Mouse (Mus musculus) neural tube, embryonic 14.5 days (tissue): ENCODE measurements around the gene Gp1ba. TPM values are rescaled to one million over a fixed set of nuclear protein-coding genes. Genes with fewer than 3 reads are reported as not detected.

Experiments used
- ATAC-seq: fragments of 200-750 bp; cut with Nextera tagmentation; 2 replicates; pipeline ENCODE4 v1.8.0; 2017; ENCODE audit warnings: low read depth, mild to moderate bottlenecking, moderate TSS enrichment, moderate library complexity
- H3K27ac ChIP-seq: fragments of 300-500 bp; sonication (generic); 2 replicates; pipeline ENCODE4 v1.5.1; 2014; ENCODE audit warnings: low read depth, mild to moderate bottlenecking, control low read depth, low read length, moderate library complexity, mixed read lengths
- H3K27me3 ChIP-seq: fragments of 300-500 bp; sonication (generic); 2 replicates; pipeline ENCODE4 v1.6.1; 2014; ENCODE audit warnings: low read length; ENCODE audit not compliant: control insufficient read depth, insufficient read depth
- H3K36me3 ChIP-seq: fragments of 300-500 bp; sonication (generic); 2 replicates; pipeline ENCODE4 v1.6.1; 2014; ENCODE audit warnings: low read length, mixed read lengths; ENCODE audit not compliant: control insufficient read depth, insufficient read depth
- H3K4me1 ChIP-seq: fragments of 300-500 bp; sonication (generic); 2 replicates; pipeline ENCODE4 v1.6.1; 2014; ENCODE audit warnings: low read length; ENCODE audit not compliant: control insufficient read depth, insufficient read depth
- H3K4me2 ChIP-seq: fragments of 300-500 bp; sonication (generic); 2 replicates; pipeline ENCODE4 v1.6.1; 2014; ENCODE audit warnings: mild to moderate bottlenecking, low read depth, low read length, control low read depth
- H3K4me3 ChIP-seq: fragments of 300-500 bp; sonication (generic); 2 replicates; pipeline ENCODE4 v1.5.1; 2014; ENCODE audit warnings: low read depth, low read length, control low read depth, mixed read lengths
- H3K9ac ChIP-seq: fragments of 300-500 bp; sonication (generic); replicated peaks from 2 replicates; pipeline ENCODE4 v1.6.1; 2014; ENCODE audit warnings: low read depth, mild to moderate bottlenecking, control low read depth, low read length, mixed read lengths
- H3K9me3 ChIP-seq: fragments of 300-500 bp; sonication (generic); 2 replicates; pipeline ENCODE4 v1.6.1; 2016; ENCODE audit warnings: low read length; ENCODE audit not compliant: control insufficient read depth
- WGBS: fragments of 180-500 bp; shearing (Covaris S2); extraction: QIAGEN DNeasy Blood & Tissue Kit; methylation state at CpG from one replicate; pipeline ENCODE4 v1.1.7; 2014; 5-methylcytosine and 5-hydroxymethylcytosine counted together
- polyA plus RNA-seq: library from polyadenylated mRNA; unstranded; fragments of >200 nt; fragmentation: Nextera tagmentation; extraction: Ambion mirVana; gene quantifications from 2 replicates; pipeline ENCODE4 v1.2.1, GENCODE M21; 2014

Gene Gp1ba
- polyA plus RNA-seq, 1 experiment from 2014 or later = 0.31 TPM

DNA sequence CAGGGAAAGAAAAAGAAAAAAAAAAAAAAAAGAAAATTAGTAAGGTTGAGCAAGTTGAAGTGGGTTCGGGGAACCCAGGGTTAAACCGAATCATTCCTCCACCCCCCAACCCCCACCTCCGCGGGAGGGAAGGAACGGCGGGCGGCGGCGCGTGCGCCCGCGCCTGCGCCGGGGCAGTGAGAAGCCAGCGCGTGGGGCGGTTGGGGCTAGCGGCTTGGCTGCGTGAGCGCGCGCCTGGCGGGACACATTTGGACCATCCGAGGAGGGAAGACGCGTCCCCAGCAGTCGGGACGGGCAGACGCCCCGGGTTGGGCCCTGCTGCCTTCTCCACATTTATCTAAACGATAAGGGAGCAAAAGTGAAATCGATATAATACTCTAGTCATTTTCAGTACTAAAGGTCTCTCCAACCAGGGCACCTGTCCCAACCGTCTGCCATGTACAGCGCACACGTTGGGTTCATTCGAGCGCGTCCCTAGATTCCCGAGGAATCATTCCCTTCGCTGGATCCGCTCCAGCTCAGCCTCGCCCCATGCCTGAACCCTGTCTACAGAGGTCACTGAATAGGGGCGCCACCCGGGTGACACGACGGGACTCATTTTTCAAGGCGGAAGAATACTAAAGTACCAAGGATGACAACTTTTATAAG lies 16.1 kb downstream of the Gp1ba start:
- peaks cover 23% of the 10 kb centered on the region for H3K4me1 ChIP-seq
- H3K9me3 ChIP-seq = no peaks in the 10 kb centered on the region
- H3K9ac ChIP-seq = peak overlapping the region; percentile 95
- peak overlapping the region; percentile 91 for H3K4me2 ChIP-seq
- ATAC-seq = peak; percentile 33; the same call in 1 of the 2 replicates
- WGBS = under 1% methylated on average over 44 of the region's 48 CpGs
- peaks cover 17% of the 10 kb centered on the region for H3K36me3 ChIP-seq
- no peaks in the 10 kb centered on the region for H3K27me3 ChIP-seq
- peak overlapping the region; percentile 96 for H3K27ac ChIP-seq
- peak overlapping the region; percentile 98 for H3K4me3 ChIP-seq

DNA sequence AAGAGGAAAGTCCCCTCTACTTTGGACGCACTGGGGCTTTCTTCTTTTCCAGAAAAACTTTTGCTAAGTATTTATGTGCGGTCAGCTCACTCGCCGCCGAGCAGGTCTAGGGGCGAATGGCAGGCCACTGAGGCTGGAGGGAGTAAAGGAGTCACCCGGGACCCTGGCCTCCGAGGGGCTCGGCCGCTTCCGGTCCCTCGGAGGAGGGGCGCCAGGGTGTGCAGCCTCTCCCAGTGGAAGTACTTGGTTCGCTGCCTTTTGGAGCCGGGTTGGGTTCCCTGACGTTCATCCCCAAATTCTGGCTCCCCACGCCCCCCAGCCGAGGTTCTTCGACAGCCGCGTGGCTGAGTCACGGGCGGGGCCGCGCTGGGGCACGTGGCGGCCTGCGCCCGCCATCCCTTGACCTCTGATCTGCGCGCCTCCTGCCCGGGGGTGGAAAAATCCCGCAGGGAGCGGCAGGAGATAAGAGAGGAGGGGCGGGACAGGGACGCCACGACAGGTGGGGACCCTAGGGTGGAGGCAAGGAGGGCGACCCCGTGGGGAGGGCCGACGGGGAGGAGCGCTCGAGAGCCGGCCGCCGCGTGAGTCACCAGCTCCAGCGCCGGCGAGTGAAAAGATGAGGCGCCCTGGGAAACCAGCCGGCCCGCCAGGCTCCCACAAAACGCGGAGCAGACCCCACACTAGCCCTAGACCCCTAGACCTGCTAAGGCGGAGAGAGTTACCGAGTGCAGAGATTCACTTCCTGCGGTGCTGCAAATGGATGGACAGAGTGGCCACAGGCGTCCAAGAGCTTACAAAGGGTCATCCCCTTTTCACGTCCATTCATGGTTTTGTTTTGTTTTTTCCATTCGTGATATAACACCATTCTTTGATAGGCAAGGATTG lies 16.9 kb downstream of the Gp1ba start:
- Histone ChIP-seq H3K36me3 (peaks cover 11% of the 10 kb centered on the region), H3K4me3 (peak overlapping the region; percentile 98), H3K9ac (peak overlapping the region; percentile 59), H3K27me3 (no peaks in the 10 kb centered on the region), H3K27ac (peak overlapping the region; percentile 96), H3K9me3 (no peaks in the 10 kb centered on the region), H3K4me2 (peak overlapping the region; percentile 91), H3K4me1 (peaks cover 23% of the 10 kb centered on the region)
- 0 out of 2 replicates have a peak, but pooled peaks have one; percentile 19 for ATAC-seq
- under 1% methylated on average over 60 of the region's 61 CpGs for WGBS

DNA sequence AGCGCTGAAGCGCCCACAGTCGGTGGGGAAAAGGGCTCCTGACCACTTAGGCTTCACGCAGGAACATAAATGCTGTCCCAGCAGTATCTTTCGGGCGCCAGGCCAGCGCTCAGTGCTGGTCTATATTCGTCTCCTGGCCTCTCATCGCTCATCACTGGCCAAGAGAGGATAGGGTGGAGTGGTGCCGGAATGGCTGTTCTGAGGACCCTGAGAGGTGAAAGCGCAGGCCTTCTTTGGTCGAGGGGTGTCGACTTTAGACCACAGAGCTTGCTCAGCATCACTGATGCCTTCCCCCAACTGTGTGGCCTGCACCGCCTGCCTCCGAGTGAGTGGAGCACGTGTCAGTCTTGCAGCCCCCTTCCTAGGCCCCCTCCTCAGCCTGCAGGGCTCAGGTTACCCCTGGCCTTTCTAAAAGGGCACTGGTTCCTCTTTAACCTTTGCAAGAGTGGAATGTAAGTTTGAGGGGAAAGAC lies 17.6 kb downstream of the Gp1ba start:
- Histone ChIP-seq H3K4me1 (peaks cover 23% of the 10 kb centered on the region), H3K36me3 (peaks cover 4% of the 10 kb centered on the region), H3K9ac (peak overlapping the region; percentile 59; the same call in 1 of the 2 replicates), H3K4me3 (peak overlapping the region; percentile 98), H3K4me2 (peak overlapping the region; percentile 91), H3K27ac (peak overlapping the region; percentile 96), H3K27me3 (no peaks in the 10 kb centered on the region), H3K9me3 (no peaks in the 10 kb centered on the region)
- 5% methylated on average over 16 of the region's 16 CpGs for WGBS
- no peak for ATAC-seq

DNA sequence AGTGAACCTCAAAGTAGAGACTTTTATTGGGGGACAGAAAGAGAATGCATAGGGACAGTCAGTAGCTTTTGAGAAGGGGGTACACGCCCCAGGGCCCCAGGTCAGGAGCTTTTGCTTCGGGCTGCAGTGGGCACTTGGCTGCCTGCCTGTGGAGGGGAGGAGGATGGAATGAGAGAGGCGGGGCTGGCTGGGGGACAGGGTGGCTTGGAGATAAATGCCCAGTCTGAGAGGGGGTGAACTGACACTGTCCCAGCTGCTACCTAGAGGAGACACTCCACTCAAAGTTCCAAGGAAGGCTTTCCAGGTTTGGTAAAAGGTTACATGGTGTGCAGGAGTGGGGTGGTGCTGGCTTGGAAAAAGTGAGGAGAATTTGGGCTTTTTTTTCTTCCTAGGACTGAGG lies 18.0 kb downstream of the Gp1ba start, which contains the start of gene Eno3:
TSS of gene Eno3 (plus strand) at position 239 of the 400 bp plus-strand sequence.
- Histone ChIP-seq H3K27ac (peak within 1 kb of the TSS; percentile 96), H3K9ac (peak within 1 kb of the TSS; percentile 59), H3K4me1 (peaks cover 23% of the 10 kb centered on the region), H3K4me2 (peak within 1 kb of the TSS; percentile 91), H3K36me3 (peaks cover 4% of the 10 kb centered on the region), H3K9me3 (no peaks in the 10 kb centered on the region), H3K4me3 (peak within 1 kb of the TSS; percentile 98), H3K27me3 (no peaks in the 10 kb centered on the region)
- ATAC-seq = no peak
- WGBS = 6% methylated on average over 3 of the region's 3 CpGs

DNA sequence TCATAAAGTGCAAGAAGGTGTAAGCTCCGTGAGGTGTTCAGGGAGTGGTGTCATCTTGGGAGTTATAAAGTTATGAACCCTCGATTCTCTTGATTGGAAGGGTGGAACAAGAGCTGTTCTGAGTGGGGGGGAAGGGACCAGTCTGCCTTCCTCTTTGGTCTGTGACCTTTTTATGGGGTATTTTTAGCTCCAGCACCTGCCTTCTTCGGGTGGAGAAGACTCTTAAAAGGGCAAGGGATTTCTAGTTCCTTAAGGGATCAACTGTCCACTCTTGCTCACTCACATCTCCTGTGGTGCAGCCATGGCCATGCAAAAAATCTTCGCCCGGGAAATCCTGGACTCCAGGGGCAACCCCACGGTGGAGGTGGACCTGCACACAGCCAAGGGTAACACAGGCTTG lies 18.7 kb downstream of the Gp1ba start:
- no peak overlapping the region for H3K27ac ChIP-seq
- H3K4me3 ChIP-seq = no peak overlapping the region
- no peak for ATAC-seq
- H3K9me3 ChIP-seq = no peaks in the 10 kb centered on the region
- 49% methylated on average over 6 of the region's 6 CpGs for WGBS
- H3K4me1 ChIP-seq = peaks cover 21% of the 10 kb centered on the region
- H3K4me2 ChIP-seq = no peak overlapping the region
- peaks cover 8% of the 10 kb centered on the region for H3K36me3 ChIP-seq
- no peaks in the 10 kb centered on the region for H3K27me3 ChIP-seq
- H3K9ac ChIP-seq = no peak overlapping the region

DNA sequence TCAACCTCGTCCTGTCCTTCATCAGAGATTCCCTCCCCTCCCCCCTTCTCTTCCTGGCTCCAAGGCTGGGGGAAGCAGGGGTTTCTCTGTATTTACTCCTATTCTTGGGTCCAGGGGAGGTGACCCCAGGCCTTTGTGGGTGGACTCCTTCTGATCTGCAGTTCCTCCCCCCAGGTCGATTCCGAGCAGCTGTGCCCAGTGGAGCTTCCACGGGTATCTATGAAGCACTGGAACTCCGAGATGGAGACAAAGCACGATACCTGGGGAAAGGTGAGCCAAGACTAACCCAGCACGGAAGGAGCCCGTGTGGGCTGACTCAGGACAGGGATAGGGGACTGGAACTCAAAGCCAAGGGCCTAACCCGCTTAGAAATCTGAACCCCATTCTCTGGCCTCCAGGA lies 19.1 kb downstream of the Gp1ba start:
- H3K9me3 ChIP-seq = no peaks in the 10 kb centered on the region
- 73% methylated on average over 9 of the region's 9 CpGs for WGBS
- H3K4me1 ChIP-seq = peaks cover 17% of the 10 kb centered on the region
- no peak for ATAC-seq
- no peaks in the 10 kb centered on the region for H3K27me3 ChIP-seq
- H3K9ac ChIP-seq = no peak overlapping the region
- no peak overlapping the region for H3K27ac ChIP-seq
- H3K4me2 ChIP-seq = no peak overlapping the region
- no peak overlapping the region for H3K4me3 ChIP-seq
- peaks cover 10% of the 10 kb centered on the region for H3K36me3 ChIP-seq

DNA sequence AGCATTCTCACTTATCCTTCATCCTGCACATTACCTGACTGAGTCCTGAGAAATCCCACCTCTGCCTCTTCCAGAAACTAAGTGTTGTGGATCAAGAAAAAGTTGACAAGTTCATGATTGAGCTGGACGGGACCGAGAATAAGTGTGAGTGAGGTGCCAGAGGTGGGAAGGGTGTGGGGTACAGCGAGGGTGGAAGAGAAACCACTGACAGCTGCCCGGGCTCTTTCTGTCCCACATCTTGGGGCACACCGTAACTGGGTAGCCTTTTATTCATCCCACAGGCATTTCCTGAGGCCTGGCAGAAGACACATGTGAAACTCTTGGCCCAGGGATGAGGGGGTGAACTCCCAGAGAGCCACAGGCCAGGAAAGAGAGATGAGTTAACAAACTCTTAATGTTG lies 19.6 kb downstream of the Gp1ba start:
- Histone ChIP-seq H3K4me2 (no peak overlapping the region), H3K36me3 (peaks cover 14% of the 10 kb centered on the region), H3K27me3 (no peaks in the 10 kb centered on the region), H3K9me3 (no peaks in the 10 kb centered on the region), H3K4me1 (peaks cover 14% of the 10 kb centered on the region), H3K4me3 (no peak overlapping the region), H3K27ac (no peak overlapping the region), H3K9ac (no peak overlapping the region)
- 82% methylated on average over 5 of the region's 5 CpGs for WGBS
- ATAC-seq = no peak

DNA sequence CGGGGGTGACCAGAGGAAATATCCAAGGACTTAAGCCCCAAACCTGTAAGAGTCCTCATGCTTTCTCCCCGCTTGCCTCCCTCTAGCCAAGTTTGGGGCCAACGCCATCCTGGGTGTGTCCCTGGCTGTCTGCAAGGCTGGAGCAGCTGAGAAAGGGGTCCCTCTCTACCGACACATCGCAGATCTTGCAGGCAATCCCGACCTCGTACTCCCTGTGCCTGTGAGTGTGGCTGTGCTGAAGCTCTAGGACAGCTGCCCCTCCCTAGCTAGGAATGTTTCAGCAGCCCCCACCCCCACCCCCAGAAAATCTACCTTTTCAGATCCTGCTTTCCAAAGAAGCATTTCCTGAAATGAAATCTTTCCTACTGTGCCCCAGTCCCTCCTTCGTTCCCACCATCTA lies 20.0 kb downstream of the Gp1ba start:
- ATAC-seq = no peak
- Histone ChIP-seq H3K27ac (no peak overlapping the region), H3K9me3 (no peaks in the 10 kb centered on the region), H3K4me3 (no peak overlapping the region), H3K27me3 (no peaks in the 10 kb centered on the region), H3K36me3 (peaks cover 16% of the 10 kb centered on the region), H3K9ac (no peak overlapping the region), H3K4me2 (no peak overlapping the region), H3K4me1 (peaks cover 14% of the 10 kb centered on the region)
- 77% methylated on average over 8 of the region's 8 CpGs for WGBS

DNA sequence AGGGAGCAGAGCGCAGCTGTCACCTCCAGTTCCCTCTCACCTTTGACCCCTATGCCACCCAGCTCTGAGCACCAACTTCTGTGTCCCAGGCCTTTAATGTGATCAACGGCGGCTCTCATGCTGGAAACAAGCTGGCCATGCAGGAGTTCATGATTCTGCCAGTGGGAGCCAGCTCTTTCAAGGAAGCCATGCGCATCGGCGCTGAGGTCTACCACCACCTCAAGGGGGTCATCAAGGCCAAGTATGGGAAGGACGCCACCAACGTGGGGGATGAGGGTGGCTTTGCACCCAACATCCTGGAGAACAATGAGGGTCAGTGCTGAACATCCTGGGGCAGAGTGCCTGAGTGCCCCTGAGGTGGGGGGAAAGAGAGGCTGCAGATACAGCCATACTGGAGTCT lies 21.6 kb downstream of the Gp1ba start:
- Histone ChIP-seq H3K27ac (no peak overlapping the region), H3K27me3 (no peaks in the 10 kb centered on the region), H3K4me1 (peaks cover 14% of the 10 kb centered on the region), H3K4me3 (no peak overlapping the region), H3K9me3 (no peaks in the 10 kb centered on the region), H3K36me3 (peaks cover 24% of the 10 kb centered on the region), H3K9ac (no peak overlapping the region), H3K4me2 (no peak overlapping the region)
- no peak for ATAC-seq
- 87% methylated on average over 8 of the region's 8 CpGs for WGBS
